Mouse (Mus musculus) lung, postnatal 0 days (tissue): ENCODE results near the gene Tulp4.

ENCODE experiments used
- CTCF ChIP-seq: IDR thresholded peaks from 2 replicates; pipeline ENCODE4 v1.5.1; 2016; ENCODE audit warnings: antibody characterized with exemption, mild to moderate bottlenecking
- EP300 ChIP-seq: IDR thresholded peaks from 2 replicates; pipeline ENCODE4 v1.6.1; 2016; ENCODE audit warnings: antibody characterized with exemption, mild to moderate bottlenecking, control low read depth

DNA sequence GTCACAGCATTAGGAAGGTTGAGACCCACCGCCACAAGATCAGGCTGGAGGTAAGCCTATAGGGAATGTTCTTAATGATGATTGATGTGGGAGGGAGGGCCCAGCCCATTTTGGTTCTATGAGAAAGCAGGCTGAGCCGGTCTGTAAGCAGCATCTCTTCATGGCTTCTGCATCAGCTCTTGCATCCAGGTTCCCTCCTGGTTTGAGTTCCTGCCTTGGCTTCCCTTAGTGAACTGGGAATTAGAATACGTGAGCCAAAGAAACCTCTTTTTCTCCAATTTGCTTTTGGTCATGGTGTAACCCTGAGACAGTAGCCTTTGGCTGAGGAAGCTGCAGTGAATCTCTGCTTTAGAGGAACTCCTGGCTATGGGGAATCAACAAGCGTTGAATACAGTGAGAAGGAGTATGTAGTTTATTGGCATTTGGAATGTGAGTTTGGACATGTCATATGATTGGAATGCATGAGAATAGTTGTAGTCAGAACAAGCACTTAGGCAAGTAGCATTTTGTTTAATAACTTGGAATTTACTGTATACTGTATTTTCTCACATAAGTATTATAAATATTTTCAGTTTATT lies 11.0 kb downstream of the Tulp4 start:
- TF ChIP-seq CTCF (no peak), EP300 (no peak)
